Mouse (Mus musculus): ENCODE results near the gene Prss12. TPM values are rescaled to one million over a fixed set of nuclear protein-coding genes. Genes with fewer than 3 reads are reported as not detected.

The Prss12 gene
- polyA plus RNA-seq, 1 experiment: 0.43 TPM

DNA sequence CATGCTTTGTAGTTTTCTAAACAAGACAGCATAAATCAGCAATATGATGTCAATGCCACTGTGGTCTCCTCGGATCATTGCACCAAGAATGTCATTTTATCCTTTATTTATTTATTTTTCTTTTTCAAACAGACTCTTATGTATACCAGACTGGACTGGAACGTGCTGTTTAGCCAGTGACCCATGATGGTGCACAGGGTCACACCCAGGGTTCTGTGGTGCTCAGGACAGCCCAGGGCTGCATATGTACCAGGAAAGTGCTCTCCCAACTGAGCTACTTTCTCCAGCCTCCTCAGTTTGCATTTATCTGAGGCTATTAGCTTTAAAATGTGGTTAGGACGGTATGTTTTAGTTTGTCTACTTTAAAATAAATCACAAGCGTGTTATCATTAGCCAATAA, 18.7 kb upstream of the Prss12 start:
- Histone ChIP-seq H3K4me3 (ENCODE audit: control insufficient read depth, low read depth, low read length) (no peak overlapping the region), H3K27ac (ENCODE audit: control insufficient read depth, insufficient read depth, low read depth, low read length) (no peak overlapping the region), H3K27me3 (ENCODE audit: control insufficient read depth, insufficient read depth, low read length) (no peaks in the 10 kb centered on the region), H3K36me3 (ENCODE audit: control insufficient read depth, insufficient read depth, low read length) (no peaks in the 10 kb centered on the region), H3K4me1 (ENCODE audit: control insufficient read depth, insufficient read depth, low read length) (peaks cover 3% of the 10 kb centered on the region)
- no peak for TF ChIP-seq CTCF (IDR thresholded peaks at IDR 0.05; ENCODE audit: control insufficient read depth, insufficient read depth, insufficient replicate concordance, low read depth, low read length)
- TF ChIP-seq POLR2A (IDR thresholded peaks at IDR 0.05; ENCODE audit: control insufficient read depth, low read depth, low read length): no peak

DNA sequence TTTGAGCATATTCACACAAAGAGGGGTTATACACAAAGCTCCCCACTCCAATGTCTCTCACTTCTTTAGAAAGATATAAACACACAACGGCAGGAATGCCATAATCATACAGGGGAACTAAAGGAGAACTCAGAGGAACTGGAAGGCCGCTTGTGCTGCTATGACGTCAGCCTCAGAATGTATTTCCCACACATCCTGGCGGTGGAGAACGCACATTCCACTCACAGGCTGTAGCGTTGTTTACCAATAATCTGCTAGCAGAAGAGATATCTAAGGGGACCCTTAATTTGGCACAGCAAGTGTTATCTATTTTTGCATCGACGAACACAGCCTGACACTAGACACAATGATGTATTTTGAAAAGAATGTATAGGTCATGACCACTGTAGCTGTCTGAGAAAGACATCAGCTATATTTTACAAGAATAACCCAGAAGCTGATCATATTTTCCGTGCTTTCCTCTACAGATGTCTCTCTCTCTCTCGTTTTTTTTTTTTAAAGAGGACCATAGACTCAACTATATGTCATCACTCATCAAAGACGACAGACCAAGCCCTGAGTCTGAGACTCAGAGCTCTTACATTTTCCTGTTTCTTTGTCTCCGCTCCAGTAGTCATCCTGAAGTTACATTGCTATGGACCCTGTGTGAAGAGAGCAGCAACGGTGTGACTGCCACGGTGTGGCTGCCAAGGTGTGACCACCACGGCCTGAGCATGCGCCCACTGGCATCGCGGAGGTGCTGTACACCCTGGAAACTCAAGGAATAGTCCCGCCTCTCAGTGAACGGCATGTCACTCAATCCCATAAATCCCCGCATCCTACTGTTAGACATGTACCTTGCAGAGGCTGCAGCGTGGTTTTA, 16.9 kb upstream of the Prss12 start:
- TF ChIP-seq POLR2A (IDR thresholded peaks at IDR 0.05; ENCODE audit: control insufficient read depth, low read depth, low read length) (no peak), CTCF (IDR thresholded peaks at IDR 0.05; ENCODE audit: control insufficient read depth, insufficient read depth, insufficient replicate concordance, low read depth, low read length) (no peak)
- Histone ChIP-seq H3K4me3 (ENCODE audit: control insufficient read depth, low read depth, low read length) (peak overlapping the region; percentile 82), H3K27ac (ENCODE audit: control insufficient read depth, insufficient read depth, low read depth, low read length) (no peak overlapping the region)

DNA sequence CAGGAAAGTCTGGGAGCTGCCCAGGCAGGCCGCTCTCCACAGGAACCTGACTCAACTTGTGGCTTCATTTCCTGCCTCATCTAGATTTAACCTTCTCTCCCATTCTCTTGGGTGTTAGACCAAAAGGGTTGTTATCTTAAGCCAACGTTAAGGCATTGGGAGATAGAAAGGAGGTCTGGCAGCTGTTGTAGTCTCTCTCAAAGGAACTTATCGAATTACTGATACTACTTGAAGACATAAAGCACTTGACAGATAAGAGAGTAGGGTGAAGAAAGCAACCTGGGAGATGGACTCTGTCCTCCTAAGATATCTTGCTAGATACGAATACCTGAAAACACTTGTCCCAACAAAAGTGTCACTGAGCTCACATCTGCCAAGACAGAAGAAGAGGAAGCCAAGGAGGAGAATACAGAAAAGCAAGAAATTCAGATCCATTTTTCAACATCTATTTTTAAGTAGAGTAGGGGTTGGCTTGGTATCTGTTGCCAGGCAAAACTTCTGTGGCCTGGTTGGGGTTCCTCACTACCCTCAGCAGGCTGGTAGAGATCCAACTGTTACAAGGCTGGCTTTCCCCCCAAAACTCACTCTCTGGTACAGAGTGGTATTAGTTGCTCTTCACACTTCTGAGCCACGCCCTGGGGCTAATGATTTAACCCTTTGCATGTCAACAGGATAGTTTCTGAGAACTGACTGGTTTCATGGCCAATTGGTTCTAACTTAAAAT, 14.6 kb upstream of the Prss12 start:
- Histone ChIP-seq H3K27ac (ENCODE audit: control insufficient read depth, insufficient read depth, low read depth, low read length) (no peak overlapping the region), H3K36me3 (ENCODE audit: control insufficient read depth, insufficient read depth, low read length) (no peaks in the 10 kb centered on the region), H3K27me3 (ENCODE audit: control insufficient read depth, insufficient read depth, low read length) (no peaks in the 10 kb centered on the region), H3K4me1 (ENCODE audit: control insufficient read depth, insufficient read depth, low read length) (peaks cover 3% of the 10 kb centered on the region), H3K4me3 (ENCODE audit: control insufficient read depth, low read depth, low read length) (peak overlapping the region; percentile 13; the same call in 1 of the 2 replicates)
- no peak for TF ChIP-seq CTCF (IDR thresholded peaks at IDR 0.05; ENCODE audit: control insufficient read depth, insufficient read depth, insufficient replicate concordance, low read depth, low read length)
- no peak for TF ChIP-seq POLR2A (IDR thresholded peaks at IDR 0.05; ENCODE audit: control insufficient read depth, low read depth, low read length)

More for the DNA sequence above, 16.9 kb upstream of the Prss12 start:
- Histone ChIP-seq H3K36me3 (ENCODE audit: control insufficient read depth, insufficient read depth, low read length) (no peaks in the 10 kb centered on the region), H3K27me3 (ENCODE audit: control insufficient read depth, insufficient read depth, low read length) (no peaks in the 10 kb centered on the region), H3K4me1 (ENCODE audit: control insufficient read depth, insufficient read depth, low read length) (peaks cover 3% of the 10 kb centered on the region)

DNA sequence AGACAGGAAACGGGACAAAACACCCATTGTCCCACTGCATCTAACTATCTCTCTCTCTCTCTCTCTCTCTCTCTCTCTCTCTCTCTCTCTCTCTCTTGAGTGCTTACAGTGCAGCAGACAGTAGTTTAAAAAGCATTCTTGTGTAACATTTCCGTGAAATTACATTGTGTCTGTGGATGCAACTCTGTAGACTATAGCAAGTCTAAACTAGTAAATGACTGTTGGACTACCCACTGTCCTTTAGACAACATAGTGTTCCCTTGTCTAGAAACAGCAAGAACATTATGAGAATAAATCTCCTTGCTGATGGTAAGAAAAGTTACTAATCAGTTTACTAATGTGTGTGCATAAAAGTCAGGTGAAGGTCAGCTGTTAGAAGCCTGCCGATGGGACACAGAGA, 13.4 kb upstream of the Prss12 start:
- Histone ChIP-seq H3K27ac (ENCODE audit: control insufficient read depth, insufficient read depth, low read depth, low read length) (no peak overlapping the region), H3K4me3 (ENCODE audit: control insufficient read depth, low read depth, low read length) (no peak overlapping the region), H3K27me3 (ENCODE audit: control insufficient read depth, insufficient read depth, low read length) (no peaks in the 10 kb centered on the region), H3K36me3 (ENCODE audit: control insufficient read depth, insufficient read depth, low read length) (no peaks in the 10 kb centered on the region), H3K4me1 (ENCODE audit: control insufficient read depth, insufficient read depth, low read length) (peaks cover 3% of the 10 kb centered on the region)
- TF ChIP-seq CTCF (IDR thresholded peaks at IDR 0.05; ENCODE audit: control insufficient read depth, insufficient read depth, insufficient replicate concordance, low read depth, low read length) (no peak), POLR2A (IDR thresholded peaks at IDR 0.05; ENCODE audit: control insufficient read depth, low read depth, low read length) (no peak)

DNA sequence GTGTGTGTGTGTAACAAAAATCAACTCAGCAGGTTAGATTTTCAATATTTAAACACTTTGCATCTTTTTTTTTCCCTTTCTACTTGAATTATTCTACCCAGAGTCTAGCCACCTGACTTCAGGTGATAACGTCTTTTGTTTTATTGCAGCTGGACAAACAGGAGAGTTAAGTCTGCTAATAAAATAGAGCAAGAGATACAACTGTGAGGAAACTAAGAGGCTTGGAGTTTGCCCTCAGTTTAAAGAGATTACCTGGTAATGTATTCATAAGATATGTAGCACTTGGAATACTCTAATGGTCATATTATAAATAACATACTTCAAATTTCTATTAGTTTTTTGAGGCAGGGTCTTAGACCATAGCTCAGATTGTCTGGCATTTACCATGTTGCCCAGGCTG, 9.1 kb upstream of the Prss12 start:
- H3K4me3 ChIP-seq (ENCODE audit: control insufficient read depth, low read depth, low read length): no peak overlapping the region
- no peaks in the 10 kb centered on the region; the same call in 1 of the 2 replicates for H3K4me1 ChIP-seq (ENCODE audit: control insufficient read depth, insufficient read depth, low read length)
- TF ChIP-seq POLR2A (IDR thresholded peaks at IDR 0.05; ENCODE audit: control insufficient read depth, low read depth, low read length): no peak
- TF ChIP-seq CTCF (IDR thresholded peaks at IDR 0.05; ENCODE audit: control insufficient read depth, insufficient read depth, insufficient replicate concordance, low read depth, low read length): no peak
- no peaks in the 10 kb centered on the region for H3K36me3 ChIP-seq (ENCODE audit: control insufficient read depth, insufficient read depth, low read length)
- H3K27me3 ChIP-seq (ENCODE audit: control insufficient read depth, insufficient read depth, low read length): no peaks in the 10 kb centered on the region
- H3K27ac ChIP-seq (ENCODE audit: control insufficient read depth, insufficient read depth, low read depth, low read length): no peak overlapping the region

DNA sequence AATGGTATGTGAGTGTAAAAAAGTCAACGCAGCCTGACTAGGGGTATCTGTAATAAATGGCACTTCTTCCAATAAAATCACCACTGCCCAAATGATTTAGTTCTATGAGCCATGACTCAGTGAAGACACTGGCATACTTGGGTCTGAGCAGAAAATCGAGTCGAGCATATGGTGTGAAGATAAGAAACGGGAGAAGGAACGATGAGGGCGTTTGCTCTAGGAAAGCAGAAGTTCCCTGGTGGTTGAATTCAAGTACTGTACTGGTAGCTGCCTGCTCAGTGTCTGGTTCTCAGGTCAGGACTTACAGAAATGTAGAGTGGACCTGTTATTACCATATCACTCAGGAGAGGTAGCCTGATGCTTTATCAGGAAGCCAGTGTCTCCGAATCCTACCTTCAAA, 6.2 kb upstream of the Prss12 start:
- no peaks in the 10 kb centered on the region for H3K27me3 ChIP-seq (ENCODE audit: control insufficient read depth, insufficient read depth, low read length)
- no peak overlapping the region for H3K27ac ChIP-seq (ENCODE audit: control insufficient read depth, insufficient read depth, low read depth, low read length)
- no peak overlapping the region for H3K4me3 ChIP-seq (ENCODE audit: control insufficient read depth, low read depth, low read length)
- peaks cover 2% of the 10 kb centered on the region; the same call in 1 of the 2 replicates for H3K4me1 ChIP-seq (ENCODE audit: control insufficient read depth, insufficient read depth, low read length)
- H3K36me3 ChIP-seq (ENCODE audit: control insufficient read depth, insufficient read depth, low read length): no peaks in the 10 kb centered on the region
- TF ChIP-seq POLR2A (IDR thresholded peaks at IDR 0.05; ENCODE audit: control insufficient read depth, low read depth, low read length) (no peak), CTCF (IDR thresholded peaks at IDR 0.05; ENCODE audit: control insufficient read depth, insufficient read depth, insufficient replicate concordance, low read depth, low read length) (no peak)

DNA sequence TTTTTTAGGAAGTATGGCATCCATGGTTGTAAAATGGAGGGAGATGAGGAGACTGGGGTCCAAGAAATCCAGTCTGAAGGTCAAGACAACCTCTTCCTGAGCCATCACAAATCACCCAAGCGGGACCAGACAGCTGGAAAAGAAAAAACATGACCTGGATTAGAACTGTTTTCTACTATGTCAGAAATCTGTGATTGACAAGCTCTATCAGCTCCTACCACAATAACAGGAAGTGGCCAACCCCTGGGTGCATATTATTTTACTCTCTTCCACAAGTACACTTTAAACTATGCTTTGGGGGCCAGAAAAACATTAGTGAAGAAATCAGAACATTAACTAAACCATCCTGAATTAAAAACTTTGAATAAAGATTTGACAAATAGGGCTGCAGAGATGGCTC, 2.2 kb upstream of the Prss12 start:
- no peaks in the 10 kb centered on the region for H3K27me3 ChIP-seq (ENCODE audit: control insufficient read depth, insufficient read depth, low read length)
- TF ChIP-seq POLR2A (IDR thresholded peaks at IDR 0.05; ENCODE audit: control insufficient read depth, low read depth, low read length): no peak
- TF ChIP-seq CTCF (IDR thresholded peaks at IDR 0.05; ENCODE audit: control insufficient read depth, insufficient read depth, insufficient replicate concordance, low read depth, low read length): no peak
- H3K4me1 ChIP-seq (ENCODE audit: control insufficient read depth, insufficient read depth, low read length): peaks cover 10% of the 10 kb centered on the region
- H3K4me3 ChIP-seq (ENCODE audit: control insufficient read depth, low read depth, low read length): no peak overlapping the region
- no peaks in the 10 kb centered on the region for H3K36me3 ChIP-seq (ENCODE audit: control insufficient read depth, insufficient read depth, low read length)
- H3K27ac ChIP-seq (ENCODE audit: control insufficient read depth, insufficient read depth, low read depth, low read length): no peak overlapping the region
